Comparison of ENCODE assay signal across 7 mouse cellular contexts in genomic region chr5:45292383-45292782, GRCm38 (mm10).
A peak's percentile ranks its signal among the peaks of the same experiment; 100 is the strongest.
DNase-seq lines count a peak whose midpoint lies in the region; ATAC-seq lines count a peak whose summit lies in the region.

No protein-coding gene starts in this region.

- peak; percentile 84 for DNase-seq in adipocyte (ENCODE audit: low spot score)
- DNase-seq in embryonic facial prominence, embryonic 10.5 days (ENCODE audit: low spot score) = peak; percentile 9
- peak; percentile 53 to 75 for DNase-seq in lung, postnatal 4 days
- no peak for DNase-seq in thymus, postnatal 36 days
- DNase-seq in right cerebral cortex, postnatal 4 days = no peak
- no peak for DNase-seq in right cerebral cortex, adult 18-20 months

- H3K27me3 ChIP-seq in embryonic facial prominence, embryonic 10.5 days (replicated peaks; ENCODE audit: low read depth, poor library complexity, severe bottlenecking) = no peaks in the 10 kb centered on the region
- H3K27me3 ChIP-seq in kidney, embryonic 15.5 days = no peaks in the 10 kb centered on the region

- ATAC-seq in kidney, embryonic 15.5 days (replicated peaks; ENCODE audit: low FRiP score) = peak; percentile 67; the same call in 1 of the 2 replicates

- no peaks in the 10 kb centered on the region for H3K9me3 ChIP-seq in embryonic facial prominence, embryonic 10.5 days
- H3K9me3 ChIP-seq in kidney, embryonic 15.5 days (replicated peaks) = no peaks in the 10 kb centered on the region

- WGBS in embryonic facial prominence, embryonic 10.5 days = 84% methylated on average over 1 of the region's 1 CpGs
- WGBS in kidney, embryonic 15.5 days = 69% methylated on average over 1 of the region's 1 CpGs

- H3K27ac ChIP-seq in embryonic facial prominence, embryonic 10.5 days (replicated peaks) = no peak overlapping the region
- H3K27ac ChIP-seq in kidney, embryonic 15.5 days = peak overlapping the region; percentile 68

- no peak overlapping the region for H3K9ac ChIP-seq in kidney, embryonic 15.5 days

- H3K4me1 ChIP-seq in embryonic facial prominence, embryonic 10.5 days = no peaks in the 10 kb centered on the region
- no peaks in the 10 kb centered on the region for H3K4me1 ChIP-seq in kidney, embryonic 15.5 days

- H3K36me3 ChIP-seq in embryonic facial prominence, embryonic 10.5 days (replicated peaks) = no peaks in the 10 kb centered on the region
- H3K36me3 ChIP-seq in kidney, embryonic 15.5 days = no peaks in the 10 kb centered on the region

- no peak overlapping the region for H3K4me3 ChIP-seq in embryonic facial prominence, embryonic 10.5 days
- H3K4me3 ChIP-seq in kidney, embryonic 15.5 days (replicated peaks) = no peak overlapping the region

- H3K4me2 ChIP-seq in kidney, embryonic 15.5 days = no peak overlapping the region

Comparison
In these comparisons a context has a peak if more than half of its experiments do, and no peak if none do; other contexts are left out.
1. DNase-seq: peak in adipocyte (single experiment), embryonic facial prominence, embryonic 10.5 days (single experiment) and lung, postnatal 4 days (2 of 2); none in thymus, postnatal 36 days (0 of 2), right cerebral cortex, postnatal 4 days (single experiment) and right cerebral cortex, adult 18-20 months (single experiment).